Mouse (Mus musculus) thymus, adult 2 months (tissue): ENCODE measurements around the gene Tipin.

ENCODE experiments used
- CTCF ChIP-seq: fragments of 200-500 bp; IDR thresholded peaks from 2 replicates; pipeline ENCODE4 v1.5.1; 2012; ENCODE audit warnings: mild to moderate bottlenecking, control low read depth, low read length, moderate library complexity, borderline replicate concordance; ENCODE audit not compliant: control insufficient read depth, poor library complexity, insufficient read depth; ENCODE audit errors: extremely low read depth
- POLR2A ChIP-seq: fragments of 200-500 bp; IDR thresholded peaks from 2 replicates; pipeline ENCODE4 v1.6.1; 2012; ENCODE audit warnings: mild to moderate bottlenecking, low read length, control low read depth, moderate library complexity; ENCODE audit not compliant: control insufficient read depth, poor library complexity, insufficient read depth; ENCODE audit errors: extremely low read depth

- TF ChIP-seq CTCF (no peak), POLR2A (no peak)
Measured at GRCm38 (mm10) chr9:64341254-64341566, 59.8 kb downstream of the Tipin start, which contains the start of gene Dis3l.
